Mouse (Mus musculus) midbrain, embryonic 12.5 days (tissue): ENCODE data around the gene Olfr455. TPM values are rescaled to one million over a fixed set of nuclear protein-coding genes. Genes with fewer than 3 reads are reported as not detected.
A peak's percentile ranks its signal among the peaks of the same experiment; 100 is the strongest.

Source experiments
- ATAC-seq: fragments of 200-750 bp; cut with Nextera tagmentation; 2 replicates; pipeline ENCODE4 v1.8.0; 2017; ENCODE audit warnings: low read depth, moderate TSS enrichment, moderate library complexity; ENCODE audit not compliant: low FRiP score
- H3K27ac ChIP-seq: fragments of 300-500 bp; sonication (generic); replicated peaks from 2 replicates; pipeline ENCODE4 v1.5.1; 2016; ENCODE audit warnings: mild to moderate bottlenecking
- H3K27me3 ChIP-seq: fragments of 300-500 bp; sonication (generic); 2 replicates; pipeline ENCODE4 v1.6.1; 2016; ENCODE audit warnings: mild to moderate bottlenecking
- H3K36me3 ChIP-seq: fragments of 300-500 bp; sonication (generic); 2 replicates; pipeline ENCODE4 v1.6.1; 2016
- H3K4me1 ChIP-seq: fragments of 300-500 bp; sonication (generic); 2 replicates; pipeline ENCODE4 v1.6.1; 2016
- H3K4me2 ChIP-seq: fragments of 300-500 bp; sonication (generic); replicated peaks from 2 replicates; pipeline ENCODE4 v1.6.1; 2016; ENCODE audit warnings: mild to moderate bottlenecking, moderate library complexity
- H3K4me3 ChIP-seq: fragments of 300-500 bp; sonication (generic); 2 replicates; pipeline ENCODE4 v1.5.1; 2016; ENCODE audit warnings: mild to moderate bottlenecking
- H3K9ac ChIP-seq: fragments of 300-500 bp; sonication (generic); replicated peaks from 2 replicates; pipeline ENCODE4 v1.6.1; 2016; ENCODE audit warnings: mild to moderate bottlenecking, moderate library complexity
- H3K9me3 ChIP-seq: fragments of 300-500 bp; sonication (generic); 2 replicates; pipeline ENCODE4 v1.6.1; 2016; ENCODE audit warnings: mild to moderate bottlenecking
- WGBS: fragments of 180-500 bp; shearing (Covaris S2); methylation state at CpG from one replicate; pipeline ENCODE4 v1.1.7; 2016; 5-methylcytosine and 5-hydroxymethylcytosine counted together
- polyA plus RNA-seq: library from polyadenylated mRNA; unstranded; fragments of >200 nt; fragmentation: Nextera tagmentation; extraction: Ambion mirVana; gene quantifications from 2 replicates; pipeline ENCODE4 v1.2.1, GENCODE M21; 2016

Gene Olfr455
- polyA plus RNA-seq, result not detected in 2 replicates

DNA sequence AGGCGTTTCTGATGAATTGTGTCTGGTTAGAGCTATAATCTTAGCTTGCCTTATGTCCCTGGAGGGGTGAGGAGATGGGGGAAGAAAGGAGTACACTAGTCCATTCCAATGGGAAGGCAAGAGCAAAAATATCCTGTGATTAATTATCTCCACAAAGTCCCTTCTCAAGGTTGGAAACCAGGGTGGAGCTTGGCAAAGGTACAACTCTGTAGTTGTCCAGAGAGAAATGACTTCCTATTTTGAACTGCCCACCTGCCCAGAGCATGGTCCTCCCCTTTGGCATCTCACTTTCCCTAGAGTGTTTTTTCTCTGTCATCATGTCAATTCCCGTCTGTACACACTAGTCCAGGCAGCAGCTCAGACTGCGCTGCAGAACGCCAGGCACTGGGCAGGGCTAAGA is at the start of gene Olfr455:
Gene Olfr455, minus strand, starts transcription at position 127 of the 400 bp plus-strand sequence.
- no peaks in the 10 kb centered on the region for H3K4me1 ChIP-seq
- no peak within 1 kb of the TSS for H3K27ac ChIP-seq
- no peak within 1 kb of the TSS for H3K9ac ChIP-seq
- WGBS, result 87% methylated on average over 4 of the region's 4 CpGs
- H3K4me2 ChIP-seq, result no peak within 1 kb of the TSS
- no peak for ATAC-seq
- H3K36me3 ChIP-seq, result no peaks in the 10 kb centered on the region
- H3K4me3 ChIP-seq, result no peak within 1 kb of the TSS
- H3K9me3 ChIP-seq, result no peaks in the 10 kb centered on the region
- no peaks in the 10 kb centered on the region for H3K27me3 ChIP-seq

DNA sequence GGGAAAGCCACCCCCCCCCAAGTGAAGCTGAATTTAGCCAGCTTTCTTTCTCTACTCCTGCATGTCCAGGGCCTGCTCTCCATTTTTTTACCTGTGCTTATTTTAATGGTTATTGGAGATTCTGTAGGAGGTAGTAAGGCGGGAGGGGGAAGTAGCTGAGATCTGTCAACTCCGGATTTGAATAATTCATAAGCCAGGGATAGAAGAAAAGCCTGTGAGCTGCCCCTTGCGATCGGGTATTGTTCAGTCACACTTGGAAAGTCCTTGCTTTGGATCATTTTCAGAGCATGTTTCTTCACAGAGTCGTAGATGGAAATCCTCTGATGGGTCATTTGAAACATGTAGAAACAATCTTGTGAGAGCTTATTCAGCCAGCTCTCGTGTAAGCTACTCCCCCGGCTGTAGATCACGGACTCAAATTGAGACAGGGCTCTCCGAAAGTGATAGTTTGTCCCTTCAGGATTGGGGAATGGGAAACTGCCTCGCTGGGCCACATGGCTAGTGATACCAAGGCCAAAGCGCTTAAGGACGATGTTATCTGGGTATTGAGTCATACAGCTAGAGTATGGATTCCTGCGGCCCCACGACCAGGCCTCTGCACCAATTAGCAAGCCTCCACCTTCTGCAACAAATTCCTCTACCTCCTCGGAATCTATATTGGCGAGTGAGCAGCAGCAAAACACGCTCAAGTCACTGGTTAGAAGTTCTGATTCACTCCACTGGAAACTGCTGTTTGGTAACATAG is 45.9 kb upstream of the Olfr455 start:
- 59% methylated on average over 17 of the region's 17 CpGs for WGBS
- H3K27me3 ChIP-seq, result no peaks in the 10 kb centered on the region
- H3K36me3 ChIP-seq, result no peaks in the 10 kb centered on the region
- peak; percentile 79 for ATAC-seq
- H3K27ac ChIP-seq, result no peak overlapping the region
- no peaks in the 10 kb centered on the region for H3K9me3 ChIP-seq
- H3K4me3 ChIP-seq, result no peak overlapping the region
- no peak overlapping the region; the same call in 1 of the 2 replicates for H3K4me2 ChIP-seq
- no peak overlapping the region for H3K9ac ChIP-seq
- 0 out of 2 replicates have a peak, but pooled peaks cover 5% of the 10 kb centered on the region for H3K4me1 ChIP-seq

DNA sequence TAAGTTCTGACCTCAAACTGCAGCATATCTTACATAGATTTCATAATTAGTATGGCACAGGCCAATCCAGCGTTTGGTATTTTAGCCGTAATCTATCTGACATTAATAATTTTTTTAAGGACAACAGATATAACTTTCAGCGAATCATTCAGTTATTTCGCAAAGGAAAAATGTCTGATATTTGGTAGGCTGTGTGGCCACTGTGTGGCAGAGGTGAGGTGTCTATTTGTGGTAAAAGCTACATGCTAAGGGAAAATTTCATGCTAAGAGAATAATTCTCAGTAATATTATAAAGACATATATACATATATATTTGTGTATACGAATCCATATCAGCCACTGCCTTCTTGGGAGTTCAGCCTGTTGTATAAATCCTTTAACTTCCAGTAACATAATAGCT is 39.2 kb upstream of the Olfr455 start:
- no peaks in the 10 kb centered on the region for H3K36me3 ChIP-seq
- no peaks in the 10 kb centered on the region for H3K9me3 ChIP-seq
- H3K9ac ChIP-seq, result no peak overlapping the region
- H3K27ac ChIP-seq, result no peak overlapping the region
- no peak for ATAC-seq
- H3K27me3 ChIP-seq, result no peaks in the 10 kb centered on the region
- no peaks in the 10 kb centered on the region for H3K4me1 ChIP-seq
- H3K4me2 ChIP-seq, result no peak overlapping the region
- WGBS, result 85% methylated on average over 5 of the region's 5 CpGs
- H3K4me3 ChIP-seq, result no peak overlapping the region

DNA sequence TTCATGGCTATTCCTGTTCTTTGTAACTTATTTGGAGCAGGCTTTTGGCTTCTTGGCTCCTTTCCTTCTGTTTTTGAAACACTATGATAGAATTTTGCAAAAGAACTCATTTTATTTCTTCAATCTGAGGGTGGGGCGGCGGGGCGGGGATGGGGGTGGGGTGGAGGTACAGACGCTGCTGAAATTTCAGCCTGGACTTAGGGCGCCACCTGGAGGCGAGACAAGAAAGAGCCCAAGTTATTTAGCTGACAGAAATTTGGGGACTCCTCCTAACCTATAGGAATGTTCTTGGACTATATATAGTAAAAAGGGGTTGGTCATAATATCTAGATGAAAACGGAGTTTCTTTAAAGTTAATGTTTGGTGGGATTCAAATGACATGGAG is 36.1 kb upstream of the Olfr455 start:
- no peak for ATAC-seq
- no peaks in the 10 kb centered on the region for H3K4me1 ChIP-seq
- no peak overlapping the region for H3K4me3 ChIP-seq
- H3K27ac ChIP-seq, result no peak overlapping the region
- no peaks in the 10 kb centered on the region for H3K27me3 ChIP-seq
- no peak overlapping the region for H3K9ac ChIP-seq
- no peaks in the 10 kb centered on the region for H3K9me3 ChIP-seq
- H3K4me2 ChIP-seq, result peak overlapping the region; percentile 22
- WGBS, result 2% methylated on average over 7 of the region's 7 CpGs
- H3K36me3 ChIP-seq, result no peaks in the 10 kb centered on the region

DNA sequence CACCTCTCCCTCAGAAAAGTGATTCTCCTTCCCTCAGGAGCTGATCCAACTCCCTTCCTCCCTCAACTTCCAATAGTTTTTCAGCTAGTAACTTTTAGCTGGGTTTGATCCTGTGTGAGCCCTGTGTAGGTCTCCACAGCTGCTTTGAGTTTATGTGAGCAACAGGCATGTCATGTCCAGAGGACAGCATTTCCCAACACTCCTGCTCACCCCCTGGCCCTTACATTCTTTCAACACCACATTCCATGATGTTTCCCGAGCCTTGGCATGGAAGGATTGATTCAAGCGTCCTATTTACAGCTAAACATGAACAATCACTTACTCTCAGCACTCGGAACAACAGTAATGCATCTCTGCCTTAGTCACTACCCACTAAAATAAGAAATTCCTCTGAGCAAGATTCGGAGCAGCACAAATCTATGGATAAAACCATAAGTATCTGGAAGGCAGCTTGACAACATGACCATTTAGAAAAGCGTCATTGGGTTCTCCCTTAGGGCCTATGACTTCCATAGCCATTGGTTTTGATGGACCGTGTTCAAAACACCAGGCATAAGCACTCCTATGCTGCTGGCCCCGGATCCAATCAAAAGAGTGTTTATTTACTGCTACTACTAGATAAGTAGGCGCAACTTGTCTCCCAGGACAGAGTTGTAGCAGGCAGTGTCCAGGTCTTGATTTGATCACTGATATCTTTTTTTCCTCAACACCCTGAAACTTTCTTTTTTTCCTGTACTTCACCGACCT is 35.5 kb upstream of the Olfr455 start:
- Histone ChIP-seq H3K27ac (no peak overlapping the region), H3K36me3 (no peaks in the 10 kb centered on the region), H3K4me2 (peak overlapping the region; percentile 22), H3K4me1 (no peaks in the 10 kb centered on the region), H3K9me3 (no peaks in the 10 kb centered on the region), H3K27me3 (no peaks in the 10 kb centered on the region), H3K9ac (no peak overlapping the region), H3K4me3 (no peak overlapping the region)
- ATAC-seq, result no peak
- 68% methylated on average over 9 of the region's 9 CpGs for WGBS

DNA sequence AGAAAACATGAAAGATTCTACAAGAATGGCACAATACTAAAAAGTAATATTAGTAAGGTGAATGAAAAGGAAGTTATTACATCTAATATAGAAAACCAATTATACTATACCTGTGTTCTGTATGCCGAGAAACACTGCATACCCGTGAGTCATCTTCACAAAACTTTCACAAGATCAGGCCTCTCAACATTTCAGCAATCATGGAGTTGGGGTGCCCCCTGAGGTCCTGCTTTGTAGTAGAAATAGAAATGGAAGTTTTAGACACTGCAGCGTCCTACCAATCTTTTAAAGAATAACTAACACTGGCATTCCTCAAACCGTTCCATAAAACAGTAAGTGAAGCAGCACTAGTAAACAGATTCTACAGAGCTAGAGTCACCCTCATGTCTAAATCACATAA is 31.3 kb upstream of the Olfr455 start:
- WGBS, result 81% methylated on average over 4 of the region's 4 CpGs

DNA sequence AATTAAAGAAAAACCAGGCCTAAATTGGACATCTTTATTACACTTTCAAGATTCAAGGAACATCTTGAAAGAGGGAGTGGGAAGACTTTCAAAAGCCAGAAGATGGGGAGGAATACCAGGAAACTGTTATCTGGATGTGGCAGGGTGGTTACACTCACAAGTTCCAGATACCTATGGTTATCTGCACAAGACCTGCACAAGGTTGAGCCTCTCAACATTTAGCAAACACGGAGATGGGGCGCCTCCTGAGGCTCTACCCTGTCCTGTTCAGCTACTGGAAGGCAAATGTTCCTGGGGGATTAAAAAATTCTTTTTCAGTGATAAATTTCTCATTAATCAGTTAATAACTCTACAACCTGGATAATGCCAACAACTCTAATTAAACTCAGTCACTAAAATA is 30.0 kb upstream of the Olfr455 start:
- Histone ChIP-seq H3K9me3 (no peaks in the 10 kb centered on the region), H3K27me3 (no peaks in the 10 kb centered on the region), H3K36me3 (no peaks in the 10 kb centered on the region), H3K4me2 (no peak overlapping the region), H3K27ac (no peak overlapping the region), H3K4me1 (no peaks in the 10 kb centered on the region), H3K9ac (no peak overlapping the region), H3K4me3 (no peak overlapping the region)
- no peak for ATAC-seq
- 96% methylated on average over 2 of the region's 2 CpGs for WGBS

More for the DNA sequence above, 31.3 kb upstream of the Olfr455 start:
- no peaks in the 10 kb centered on the region for H3K27me3 ChIP-seq
- H3K4me2 ChIP-seq, result no peak overlapping the region
- H3K27ac ChIP-seq, result no peak overlapping the region
- H3K36me3 ChIP-seq, result no peaks in the 10 kb centered on the region
- H3K9me3 ChIP-seq, result no peaks in the 10 kb centered on the region
- no peak for ATAC-seq
- H3K4me1 ChIP-seq, result no peaks in the 10 kb centered on the region
- no peak overlapping the region for H3K4me3 ChIP-seq
- no peak overlapping the region for H3K9ac ChIP-seq

DNA sequence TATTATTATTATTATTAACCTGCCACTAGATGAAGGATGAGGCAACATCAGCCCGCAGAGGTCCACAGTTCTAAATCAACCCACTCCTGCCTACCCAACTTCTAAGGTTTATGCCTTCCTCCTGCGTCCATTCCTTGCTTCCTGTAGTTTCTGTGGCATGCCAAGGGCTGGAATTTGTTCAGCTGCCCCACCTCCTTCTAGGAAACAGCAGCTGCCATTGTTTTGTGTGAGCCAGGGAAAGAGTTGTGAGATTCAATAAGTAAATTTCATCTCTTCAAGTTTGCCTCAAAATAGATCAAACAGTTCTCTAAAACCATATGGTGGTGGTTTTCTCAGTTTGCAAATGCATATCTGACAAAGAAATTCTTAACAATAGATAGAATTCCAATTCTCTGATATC is 20.8 kb upstream of the Olfr455 start:
- no peak overlapping the region for H3K4me3 ChIP-seq
- no peak overlapping the region for H3K9ac ChIP-seq
- no peaks in the 10 kb centered on the region for H3K27me3 ChIP-seq
- no peak overlapping the region for H3K27ac ChIP-seq
- no peaks in the 10 kb centered on the region for H3K9me3 ChIP-seq
- WGBS, result 82% methylated on average over 2 of the region's 2 CpGs
- no peaks in the 10 kb centered on the region for H3K36me3 ChIP-seq
- H3K4me1 ChIP-seq, result no peaks in the 10 kb centered on the region
- no peak for ATAC-seq
- no peak overlapping the region for H3K4me2 ChIP-seq

DNA sequence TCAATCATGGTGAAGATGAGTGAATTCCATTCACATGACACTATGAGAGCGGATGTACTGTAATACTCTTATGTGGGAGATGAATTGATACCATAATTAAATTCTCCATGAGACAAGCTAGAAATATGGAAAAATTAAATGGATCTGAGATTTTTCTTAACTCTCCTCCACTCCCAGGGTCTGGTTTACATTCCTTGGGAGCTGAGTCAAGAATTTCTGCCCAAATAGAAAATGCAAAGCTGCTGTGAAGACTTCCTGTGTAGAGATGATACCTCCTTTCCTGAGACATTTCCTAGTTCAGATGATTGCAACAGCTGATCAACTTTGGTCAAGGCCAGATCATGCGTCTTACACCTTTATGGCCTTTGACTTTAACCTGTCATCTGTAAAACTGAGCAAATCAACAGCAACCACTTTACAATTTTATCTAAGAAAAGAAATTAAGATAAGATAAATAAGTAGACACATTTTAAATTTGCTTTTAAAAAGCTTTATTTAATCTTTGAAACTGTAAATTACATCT is 18.8 kb upstream of the Olfr455 start:
- no peak for ATAC-seq
- H3K36me3 ChIP-seq, result no peaks in the 10 kb centered on the region

DNA sequence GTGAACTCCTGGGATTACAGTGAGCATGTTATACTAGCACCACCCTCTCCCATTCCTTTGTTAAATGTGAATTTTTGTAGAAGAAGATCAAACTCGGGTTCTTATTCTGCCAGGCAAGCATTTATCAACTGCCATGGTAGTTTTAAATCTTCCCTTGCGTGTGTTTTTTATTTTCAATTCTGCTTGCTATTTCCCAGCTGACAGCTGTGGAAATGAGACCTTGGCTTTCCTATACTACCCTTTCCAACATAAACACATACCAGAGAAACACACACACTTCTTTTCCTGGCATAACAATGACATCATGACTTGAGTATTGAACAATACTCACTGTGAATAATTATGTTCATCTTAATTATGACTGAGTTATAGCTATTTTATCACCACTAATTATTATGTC is 14.9 kb upstream of the Olfr455 start:
- ATAC-seq, result no peak
- no peaks in the 10 kb centered on the region for H3K9me3 ChIP-seq
- H3K27ac ChIP-seq, result no peak overlapping the region
- H3K4me3 ChIP-seq, result no peak overlapping the region
- no peak overlapping the region for H3K4me2 ChIP-seq
- H3K36me3 ChIP-seq, result no peaks in the 10 kb centered on the region
- H3K9ac ChIP-seq, result no peak overlapping the region
- no peaks in the 10 kb centered on the region for H3K27me3 ChIP-seq
- H3K4me1 ChIP-seq, result no peaks in the 10 kb centered on the region
- 71% methylated on average over 2 of the region's 2 CpGs for WGBS

More for the DNA sequence above, 18.8 kb upstream of the Olfr455 start:
- H3K4me3 ChIP-seq, result no peak overlapping the region
- H3K27me3 ChIP-seq, result no peaks in the 10 kb centered on the region
- 90% methylated on average over 2 of the region's 2 CpGs for WGBS
- no peaks in the 10 kb centered on the region for H3K4me1 ChIP-seq
- H3K4me2 ChIP-seq, result no peak overlapping the region
- H3K9me3 ChIP-seq, result no peaks in the 10 kb centered on the region
- H3K9ac ChIP-seq, result no peak overlapping the region
- no peak overlapping the region for H3K27ac ChIP-seq

DNA sequence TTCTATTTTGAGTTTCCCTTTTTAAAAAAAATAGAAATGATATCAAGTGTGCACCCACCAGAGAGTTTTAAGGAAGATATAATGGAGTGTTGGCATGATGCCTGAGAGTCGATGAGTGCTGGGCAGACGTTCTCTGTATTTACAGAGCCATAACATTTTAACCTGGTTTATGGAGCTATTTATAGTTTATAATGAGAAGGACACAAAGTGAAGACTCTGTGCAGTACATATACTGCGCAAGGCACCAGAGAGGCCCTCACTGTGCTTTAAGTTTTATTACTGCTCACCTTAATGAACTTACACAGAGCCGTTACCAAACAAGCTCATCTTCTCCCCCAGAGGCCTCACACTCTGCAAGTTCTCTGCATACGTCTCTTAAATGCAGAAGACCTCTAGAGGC is 13.5 kb upstream of the Olfr455 start:
- no peaks in the 10 kb centered on the region for H3K9me3 ChIP-seq
- 86% methylated on average over 5 of the region's 5 CpGs for WGBS
- H3K4me2 ChIP-seq, result no peak overlapping the region
- no peaks in the 10 kb centered on the region for H3K27me3 ChIP-seq
- ATAC-seq, result no peak
- H3K27ac ChIP-seq, result no peak overlapping the region
- no peak overlapping the region for H3K9ac ChIP-seq
- H3K4me3 ChIP-seq, result no peak overlapping the region
- no peaks in the 10 kb centered on the region for H3K36me3 ChIP-seq
- no peaks in the 10 kb centered on the region for H3K4me1 ChIP-seq

DNA sequence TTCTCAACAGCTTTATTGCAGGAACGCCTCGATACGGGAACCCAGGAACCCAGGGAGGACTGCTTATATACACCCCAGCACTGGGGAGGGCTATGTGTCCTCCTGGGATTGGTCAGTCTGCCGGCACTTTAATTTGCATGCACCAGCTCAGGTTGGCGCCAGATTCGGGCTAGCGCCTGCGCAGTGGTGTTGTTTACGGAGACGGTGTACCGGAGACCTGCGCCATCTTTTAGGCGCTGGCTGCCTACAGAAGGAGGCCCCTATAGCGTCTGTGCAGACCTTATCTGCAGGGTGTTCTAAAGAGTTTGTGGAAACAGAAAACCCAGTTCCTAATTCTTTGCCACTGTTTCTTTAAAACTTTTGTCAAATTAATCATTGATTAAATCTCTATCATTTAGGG is 11.3 kb upstream of the Olfr455 start:
- 96% methylated on average over 14 of the region's 14 CpGs for WGBS
- Histone ChIP-seq H3K4me1 (no peaks in the 10 kb centered on the region), H3K4me2 (no peak overlapping the region), H3K9ac (no peak overlapping the region), H3K4me3 (no peak overlapping the region), H3K27me3 (no peaks in the 10 kb centered on the region), H3K9me3 (no peaks in the 10 kb centered on the region), H3K27ac (no peak overlapping the region), H3K36me3 (no peaks in the 10 kb centered on the region)
- ATAC-seq, result no peak
